Mouse (Mus musculus) c-Kit-positive CD71-negative TER-119-negative erythroid progenitor cells, embryonic 14.5 days (primary cell): ENCODE measurements around the gene Mlst8.

Experiments
- DNase-seq: peaks from one replicate; pipeline ENCODE4 v3.0.0-alpha.2; 2013; ENCODE audit warnings: low read depth

Gene Mlst8

DNA sequence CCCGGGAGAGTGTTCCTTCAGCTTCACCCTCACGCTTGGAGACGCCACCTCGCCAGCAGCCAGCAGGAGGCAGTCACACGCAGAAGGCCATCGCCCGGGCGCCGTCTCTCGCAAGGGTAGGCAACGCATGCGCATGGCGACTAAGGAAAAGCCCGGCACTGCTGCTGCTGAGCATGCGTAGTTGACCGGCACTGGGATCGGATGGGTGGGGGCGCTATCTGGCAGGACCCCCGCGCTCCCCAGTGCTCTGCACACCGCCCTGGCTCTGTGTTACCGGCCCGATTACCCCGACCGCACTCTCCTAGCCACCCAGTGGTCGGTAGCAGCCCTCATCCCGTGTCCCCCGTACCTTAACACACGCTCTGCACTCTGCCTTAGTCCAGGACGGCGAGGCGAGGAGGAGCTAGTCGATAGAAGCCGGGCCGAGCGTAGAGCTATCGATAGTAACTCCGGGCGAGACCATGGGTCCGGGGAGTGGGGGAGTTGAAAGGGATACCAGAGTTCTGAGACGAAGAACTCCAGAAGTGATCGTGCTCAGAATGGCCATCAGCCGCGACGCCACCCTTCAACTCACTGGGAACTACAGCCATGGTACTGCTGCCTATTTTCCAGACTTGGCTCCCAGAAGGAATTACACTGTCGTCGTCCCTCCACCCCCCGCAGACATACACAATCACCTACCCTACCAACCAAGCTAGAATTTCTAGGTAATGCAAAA lies at the start of gene Mlst8:
Gene Mlst8, minus strand, starts transcription at position 416 of the 718 bp plus-strand sequence.
- DNase-seq: peak; percentile 93

DNA sequence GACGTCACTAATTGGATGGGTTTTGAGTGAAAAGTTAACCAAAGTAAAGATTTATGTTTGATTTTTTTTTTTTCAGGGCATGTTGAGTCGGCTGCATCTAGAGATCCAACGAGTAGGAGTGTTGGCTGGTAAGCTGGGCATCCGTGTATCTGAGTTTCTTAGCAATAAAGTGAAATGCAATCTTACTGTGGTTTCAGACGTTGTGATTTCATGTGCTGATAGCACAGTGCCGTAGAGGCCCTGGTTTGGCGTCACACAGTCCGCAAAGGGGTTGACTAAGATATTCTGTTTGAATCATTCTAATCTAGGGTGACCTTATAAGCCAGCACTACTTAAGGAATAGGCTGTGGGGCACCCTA lies 49.7 kb upstream of the Mlst8 start:
- no peak for DNase-seq

DNA sequence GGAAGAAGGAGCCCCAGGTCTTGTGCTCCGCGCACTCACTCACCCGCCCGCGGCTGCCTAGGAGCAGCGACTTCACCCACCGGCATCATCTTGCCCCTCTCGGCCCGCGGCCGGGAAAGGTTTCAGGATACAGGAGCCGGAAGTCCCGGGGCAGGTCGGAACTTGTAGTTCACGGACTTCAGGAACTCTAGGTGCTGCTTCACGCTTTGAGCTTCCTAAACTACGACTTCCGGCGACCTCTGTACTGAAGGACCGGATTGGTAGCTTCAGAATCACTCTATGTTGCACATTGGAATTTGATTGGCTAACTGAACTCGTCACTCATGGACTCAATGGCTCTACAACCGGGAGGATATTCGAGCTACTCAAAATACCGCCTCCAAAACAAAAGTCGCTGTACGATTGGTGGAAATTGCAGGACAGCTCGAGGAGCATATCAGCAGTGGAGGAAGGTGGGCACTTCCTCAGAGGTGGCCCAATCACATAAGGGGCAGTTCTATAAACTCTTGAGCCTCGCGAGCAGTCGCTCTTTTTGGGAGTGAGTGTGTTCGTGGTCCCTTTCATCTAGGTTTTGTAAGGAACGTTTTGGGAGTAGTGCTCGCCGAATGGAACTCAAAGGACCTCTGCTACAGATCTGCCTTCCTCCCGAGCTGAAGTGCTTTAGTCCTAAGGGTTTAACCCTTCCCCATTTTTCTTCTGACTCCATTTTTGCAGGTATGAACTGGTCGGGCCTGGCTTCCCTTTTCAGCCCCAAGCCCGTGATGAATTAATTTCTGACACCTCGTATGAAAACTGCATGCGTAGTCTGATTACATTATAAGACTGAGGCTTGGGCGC lies 49.1 kb upstream of the Mlst8 start, which contains the start of gene Traf7:
Gene Traf7, minus strand, starts transcription at position 216 of the 837 bp plus-strand sequence.
- peak; percentile 99 for DNase-seq

GRCm38 (mm10) chr17:24527315-24527714 lies 48.4 kb upstream of the Mlst8 start:
- DNase-seq: no peak

- no peak for DNase-seq
These were observed 45.9 kb upstream of the Mlst8 start for GRCm38 (mm10) chr17:24524734-24525133.

DNA sequence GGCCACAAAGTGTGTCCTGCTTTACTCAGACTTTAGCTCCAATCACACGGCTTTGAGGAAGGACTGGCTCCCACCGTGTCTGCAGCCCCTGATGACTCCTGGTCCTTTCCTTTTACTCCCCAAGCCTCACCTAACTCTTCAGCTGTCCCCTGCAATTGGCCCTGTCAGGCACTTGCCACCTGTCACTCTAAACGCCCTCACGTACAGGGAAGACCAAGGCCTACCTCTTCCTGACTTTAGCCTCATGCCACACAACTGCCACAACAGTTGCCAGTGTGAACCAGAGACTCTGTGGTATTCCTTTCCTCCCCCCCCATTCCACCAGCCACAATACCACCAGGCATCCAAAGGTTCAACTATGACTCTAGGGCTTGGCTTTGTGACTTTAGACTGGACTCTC lies 41.6 kb upstream of the Mlst8 start:
- DNase-seq: no peak

DNA sequence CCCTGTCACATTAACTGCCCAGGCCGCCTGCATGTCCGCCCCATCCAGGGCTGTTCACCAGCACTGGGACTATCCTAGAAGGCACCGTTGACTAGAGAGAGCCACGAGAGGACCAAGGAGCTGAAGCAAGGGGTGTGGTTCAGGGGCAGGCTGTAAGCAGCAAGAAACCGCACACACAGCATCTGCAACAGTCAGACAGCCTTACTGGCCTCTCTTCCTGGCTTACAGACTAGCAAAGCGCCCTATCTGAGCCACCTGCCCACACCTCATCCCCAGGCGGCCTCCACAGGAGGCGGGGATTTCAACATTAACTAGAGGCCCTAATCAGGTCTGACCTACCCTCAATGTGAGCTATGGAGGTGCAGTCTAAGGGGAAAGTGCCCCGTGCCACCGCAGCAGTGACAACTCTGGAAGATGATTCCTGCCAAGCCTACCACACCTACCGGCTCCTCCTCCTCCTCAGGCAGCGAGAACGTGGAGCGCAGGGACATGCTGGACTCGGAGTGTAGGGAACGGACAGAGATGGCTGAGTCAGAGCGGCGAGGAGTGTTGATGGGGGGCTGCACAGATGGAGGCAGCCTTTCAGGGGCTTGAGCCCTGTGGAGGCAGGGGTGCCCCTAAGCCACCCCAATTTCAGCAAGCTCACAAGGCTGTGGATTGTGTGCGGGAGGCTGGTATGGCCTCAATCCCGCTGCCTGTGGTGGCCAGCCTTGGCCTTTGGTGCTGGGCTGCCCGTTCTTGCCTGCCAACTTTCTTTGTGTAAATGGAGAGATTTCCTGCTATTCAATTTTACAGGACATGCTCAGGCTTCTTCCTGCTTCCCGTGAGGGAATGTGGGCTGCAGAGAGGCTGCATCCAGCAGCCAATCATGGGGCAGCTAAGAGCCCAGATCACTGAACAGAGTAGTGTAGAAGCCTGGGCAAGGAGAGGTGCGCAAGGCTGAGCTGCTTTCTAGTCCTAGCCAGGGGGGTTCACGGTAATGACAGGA lies 35.7 kb upstream of the Mlst8 start:
- DNase-seq: no peak

DNA sequence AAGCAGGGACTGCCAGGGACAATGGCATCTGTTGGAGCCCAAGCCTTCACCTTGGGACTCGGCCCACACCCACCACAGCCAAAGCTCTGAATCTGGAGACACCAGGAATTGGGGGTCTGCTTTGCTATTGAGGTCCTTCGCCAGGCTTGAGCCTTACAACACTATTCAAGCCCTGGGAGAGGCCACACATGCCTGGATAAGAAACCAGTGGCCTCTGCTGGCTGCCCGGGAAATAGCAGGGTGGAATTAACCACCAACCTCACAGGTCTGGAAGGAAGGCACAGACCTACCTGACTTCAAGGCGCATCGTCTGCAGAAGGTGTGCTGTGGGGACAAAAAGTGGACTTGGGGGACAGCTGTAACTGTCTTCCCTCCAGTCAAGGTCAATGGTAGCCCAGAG lies 34.7 kb upstream of the Mlst8 start:
- no peak for DNase-seq

DNA sequence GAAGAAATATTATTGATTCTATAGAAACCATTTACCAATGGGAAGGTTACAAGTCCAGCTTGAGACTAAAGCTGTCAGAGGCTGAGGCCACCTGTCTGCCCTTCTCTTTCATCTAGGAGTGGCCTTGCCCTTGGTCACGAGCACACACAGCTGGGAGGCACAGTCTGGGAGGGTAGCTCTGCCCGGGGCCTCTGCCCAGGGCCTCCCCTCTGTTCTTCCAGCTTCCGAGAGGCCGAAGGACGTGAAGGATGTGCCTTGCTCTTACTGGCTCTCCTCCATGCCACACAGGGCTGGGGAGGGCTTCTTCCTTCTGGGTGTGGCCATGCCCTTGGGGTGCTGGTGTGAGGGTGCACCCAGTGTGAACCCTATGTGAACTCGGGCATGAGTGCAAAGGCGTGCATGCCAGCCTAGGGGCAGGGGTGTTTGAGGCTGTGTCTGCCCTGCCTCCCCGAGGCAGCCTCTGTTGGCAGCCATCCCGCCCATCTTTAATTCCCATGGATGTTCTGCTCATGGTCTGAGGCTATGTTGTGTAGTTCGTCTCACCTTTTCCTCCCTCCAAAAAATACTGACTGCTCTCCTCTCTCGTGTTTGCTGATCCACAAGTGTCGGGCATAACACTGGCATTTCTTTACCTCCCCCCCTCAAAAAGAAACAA lies 29.1 kb upstream of the Mlst8 start:
- DNase-seq: no peak

DNA sequence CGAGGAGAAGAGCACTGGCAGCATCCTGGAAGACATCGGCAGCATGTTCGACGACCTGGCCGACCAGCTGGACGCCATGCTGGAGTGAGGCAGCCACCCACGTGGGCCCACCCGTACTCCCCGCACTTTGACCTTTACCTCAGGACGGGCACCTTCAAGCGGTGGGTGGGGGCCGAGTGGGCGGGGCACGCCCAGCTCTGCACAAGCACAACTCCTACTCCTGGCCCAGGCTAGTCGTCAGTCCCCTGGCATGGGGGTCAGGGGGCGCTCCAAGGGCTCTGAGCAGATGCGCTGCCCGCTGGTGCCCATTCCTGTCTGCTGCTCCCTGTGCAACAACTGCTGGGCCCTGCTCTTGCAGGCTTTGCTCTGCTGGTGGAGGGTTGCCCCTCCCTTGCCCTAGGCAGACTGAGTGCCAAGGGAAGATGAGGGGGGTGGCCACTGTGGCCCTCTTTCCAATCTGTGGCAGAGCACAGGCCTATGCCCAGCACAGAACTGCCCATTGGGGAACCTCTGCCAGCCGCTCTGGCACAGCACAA lies 28.3 kb upstream of the Mlst8 start:
- DNase-seq: no peak

GRCm38 (mm10) chr17:24506332-24507070 lies 27.6 kb upstream of the Mlst8 start:
- DNase-seq: no peak

DNA sequence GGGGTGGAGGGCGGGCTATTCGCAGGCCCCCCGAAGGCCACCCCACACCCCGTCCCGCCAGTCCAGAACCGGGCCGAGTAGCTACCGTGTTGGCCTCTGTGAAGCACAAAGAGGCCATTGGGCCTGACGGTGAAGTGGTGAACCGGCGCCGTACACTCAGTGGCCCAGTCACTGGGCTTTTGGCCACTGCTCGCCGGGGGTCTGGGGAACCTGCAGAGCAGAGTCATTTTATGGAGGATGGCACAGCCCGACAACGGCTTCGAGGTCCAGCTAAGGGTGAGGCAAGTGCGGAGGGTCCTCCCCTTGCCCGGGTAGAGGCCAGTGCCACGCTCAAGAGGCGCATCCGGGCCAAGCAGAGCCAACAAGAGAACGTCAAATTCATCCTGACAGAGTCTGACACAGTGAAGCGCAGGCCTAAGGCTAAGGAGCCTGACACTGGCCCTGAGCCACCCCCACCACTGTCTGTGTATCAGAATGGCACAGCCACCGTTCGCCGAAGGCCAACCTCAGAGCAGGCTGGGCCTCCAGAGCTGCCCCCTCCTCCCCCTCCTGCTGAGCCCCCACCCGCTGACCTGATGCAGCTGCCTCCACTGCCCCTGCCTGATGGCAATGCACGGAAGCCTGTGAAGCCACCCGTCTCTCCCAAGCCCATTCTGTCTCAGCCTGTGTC lies 26.5 kb upstream of the Mlst8 start:
- DNase-seq: no peak

- no peak for DNase-seq
These were observed 25.2 kb upstream of the Mlst8 start for GRCm38 (mm10) chr17:24504085-24504484.

- no peak for DNase-seq
These were observed 23.3 kb upstream of the Mlst8 start for GRCm38 (mm10) chr17:24502208-24502607.

DNA sequence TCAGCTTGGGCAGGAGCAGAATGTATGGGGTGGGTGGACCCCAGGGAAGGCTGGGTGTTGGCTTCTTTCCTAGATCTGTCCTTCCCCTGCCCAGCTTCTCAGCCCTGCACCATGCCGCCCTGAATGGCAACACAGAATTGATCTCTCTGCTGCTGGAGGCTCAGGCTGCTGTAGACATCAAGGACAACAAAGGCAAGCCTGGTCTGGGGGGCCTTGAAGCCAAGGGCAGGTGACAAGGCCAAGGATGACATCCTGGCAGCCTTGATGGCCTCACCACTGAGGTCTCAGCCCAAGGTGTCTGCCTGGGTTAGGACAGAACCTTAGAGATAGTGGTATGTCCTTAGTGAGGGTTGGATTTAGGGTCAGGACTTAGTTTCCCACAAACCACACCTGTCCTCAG lies 17.1 kb upstream of the Mlst8 start:
- no peak for DNase-seq

GRCm38 (mm10) chr17:24495443-24495842 lies 16.6 kb upstream of the Mlst8 start:
- no peak for DNase-seq

DNA sequence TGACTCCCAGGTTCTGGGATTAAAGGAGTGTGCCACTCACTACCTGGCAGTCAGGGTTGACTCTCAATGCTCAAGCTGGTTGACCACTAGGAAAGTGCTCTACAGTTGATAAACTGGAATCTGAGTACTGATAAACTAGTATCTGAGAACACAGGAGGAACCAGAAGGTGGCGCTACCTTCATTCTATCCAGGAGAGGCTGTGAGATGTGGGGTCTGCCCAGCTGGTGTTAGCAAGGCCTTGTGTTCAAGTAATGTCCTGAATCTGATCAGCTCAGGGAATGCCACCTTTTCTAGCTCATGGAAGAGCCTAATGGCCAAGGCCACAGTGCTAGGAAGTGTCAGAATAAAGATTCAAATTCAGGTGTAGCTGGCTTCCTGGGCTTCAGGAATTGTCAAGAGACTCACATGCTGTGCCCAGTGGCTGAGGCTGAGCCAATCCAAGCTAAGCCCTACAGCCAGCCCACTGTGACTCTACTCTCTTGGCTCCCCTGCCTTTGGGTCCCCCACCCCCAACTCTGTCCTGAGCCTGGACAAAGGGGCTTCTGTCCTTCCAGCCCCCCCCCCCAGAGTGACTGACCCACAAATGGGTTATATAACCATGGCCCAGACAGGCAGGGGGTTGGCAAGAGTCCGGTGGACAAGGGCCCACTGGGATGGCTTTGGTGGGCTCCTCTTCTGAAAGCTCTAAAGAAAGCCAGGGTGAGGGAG lies 15.9 kb upstream of the Mlst8 start:
- peak; percentile 66 for DNase-seq

- no peak for DNase-seq
These were observed 11.5 kb upstream of the Mlst8 start for GRCm38 (mm10) chr17:24490399-24490798.

DNA sequence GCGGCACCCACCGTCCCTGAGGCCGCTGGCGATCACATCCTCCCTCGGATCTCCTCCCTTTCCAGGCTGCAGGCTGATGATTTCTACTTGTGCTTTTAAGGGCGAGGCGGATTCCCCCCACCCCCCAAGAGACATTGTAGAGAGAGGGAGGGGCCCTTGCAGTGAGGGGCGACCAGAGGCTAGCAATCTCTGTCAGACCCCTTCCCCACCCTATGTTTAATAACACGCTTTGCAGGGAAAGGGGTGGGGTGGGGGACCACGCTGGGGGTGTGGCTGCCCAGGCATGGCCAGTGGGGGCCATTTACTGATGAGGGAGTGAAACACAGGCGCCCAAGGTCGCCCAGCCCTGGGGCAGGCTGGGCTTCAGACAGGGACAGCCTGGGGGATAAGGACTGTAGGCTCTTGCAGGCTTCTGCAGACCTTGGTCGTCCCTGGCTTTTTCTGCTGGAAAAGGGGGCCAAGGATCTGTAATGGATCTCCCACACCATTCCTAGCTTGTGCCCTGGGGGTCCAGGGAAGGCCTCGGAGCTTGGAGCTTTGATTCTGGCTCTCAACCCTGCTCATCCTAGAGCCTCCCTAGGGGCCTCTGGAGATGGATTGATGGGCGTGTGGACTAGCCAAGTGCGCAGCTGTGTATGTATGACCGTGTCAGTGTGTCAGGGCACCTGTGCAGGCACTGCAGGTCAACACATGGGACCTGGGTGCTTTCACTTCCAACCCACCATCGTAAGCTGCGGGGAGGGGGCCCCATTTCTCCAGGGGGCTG lies 10.6 kb upstream of the Mlst8 start:
- no peak for DNase-seq
